Mouse (Mus musculus) c-Kit-positive CD71-positive TER-119-positive erythroid progenitor cells, embryonic 14.5 days (primary cell): ENCODE measurements around the gene Nrxn2.

Experiments
- DNase-seq: peaks from one replicate; pipeline ENCODE4 v3.0.0-alpha.2; 2013; ENCODE audit warnings: low spot score

Nrxn2 gene

DNA sequence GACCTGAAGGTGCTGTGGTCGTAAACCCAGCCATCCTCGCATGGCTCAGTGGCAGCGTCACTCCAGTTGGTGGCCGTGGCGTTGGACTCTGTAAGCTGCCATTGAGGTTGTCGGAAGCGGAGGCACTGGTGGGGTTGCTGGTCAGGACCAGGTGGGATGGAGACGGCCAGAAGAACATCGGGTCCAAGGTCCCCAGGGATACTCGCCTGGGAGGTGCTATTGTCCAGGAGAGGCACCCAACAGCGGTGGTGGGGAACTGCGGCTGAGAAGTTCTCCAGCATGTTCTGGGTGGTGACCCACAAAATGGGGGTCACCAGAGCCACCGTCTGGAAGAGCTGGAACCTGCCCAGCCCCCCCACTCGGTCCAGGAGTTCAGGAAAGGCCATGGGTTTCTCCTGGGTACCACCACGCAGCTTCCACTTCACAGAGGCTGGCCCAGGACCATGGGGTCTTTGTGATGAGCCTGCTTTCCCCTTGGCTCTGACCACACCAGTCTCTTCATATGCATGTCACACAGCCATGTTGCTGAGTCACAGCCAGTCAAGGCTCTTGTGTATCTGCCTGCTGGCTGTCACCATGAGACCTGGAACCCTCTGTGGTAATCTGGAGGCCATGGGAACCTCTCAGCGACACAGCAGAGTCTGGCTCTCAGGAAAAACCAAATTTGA, 124.0 kb downstream of the Nrxn2 start, which contains the start of gene Slc22a12:
Gene Slc22a12, minus strand, starts transcription at position 666 of the 668 bp plus-strand sequence.
- no peak for DNase-seq

DNA sequence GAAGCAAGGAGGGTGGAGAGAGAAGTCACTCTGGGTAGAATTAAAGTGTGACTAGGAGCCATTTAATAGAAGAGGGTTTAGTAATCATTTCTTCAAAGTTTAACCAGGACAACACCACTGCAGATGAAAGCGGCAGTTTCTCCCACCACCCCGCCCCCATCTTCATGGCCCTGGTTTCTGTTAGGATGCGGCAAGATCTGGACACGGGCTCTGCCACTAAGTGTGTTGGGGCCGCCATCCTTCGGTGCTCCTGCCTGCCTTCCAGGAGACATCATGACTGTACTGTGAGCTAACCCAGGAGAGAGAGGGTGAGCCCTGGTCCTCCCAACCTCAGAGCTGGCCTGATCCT, 124.5 kb downstream of the Nrxn2 start:
- no peak for DNase-seq

DNA sequence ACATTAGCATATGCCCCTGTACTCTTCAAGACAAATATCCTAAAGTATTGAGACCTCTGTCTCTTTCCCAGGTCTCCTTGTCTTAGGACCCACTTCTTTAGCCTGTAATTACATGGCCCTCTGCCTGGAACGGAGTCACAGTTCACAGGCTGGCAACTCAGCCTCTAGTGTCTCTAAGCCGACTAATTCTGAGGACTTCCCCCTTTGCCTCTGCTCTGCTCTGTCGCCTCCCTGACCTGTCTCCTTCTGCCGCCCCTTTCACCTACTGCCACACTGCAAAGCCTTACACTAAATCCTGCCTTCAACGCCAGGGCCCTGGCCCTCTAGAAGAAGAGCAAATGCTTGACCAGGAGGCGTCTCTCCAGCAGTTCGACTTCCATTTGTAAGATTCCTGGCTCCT, 125.0 kb downstream of the Nrxn2 start:
- DNase-seq: no peak

DNA sequence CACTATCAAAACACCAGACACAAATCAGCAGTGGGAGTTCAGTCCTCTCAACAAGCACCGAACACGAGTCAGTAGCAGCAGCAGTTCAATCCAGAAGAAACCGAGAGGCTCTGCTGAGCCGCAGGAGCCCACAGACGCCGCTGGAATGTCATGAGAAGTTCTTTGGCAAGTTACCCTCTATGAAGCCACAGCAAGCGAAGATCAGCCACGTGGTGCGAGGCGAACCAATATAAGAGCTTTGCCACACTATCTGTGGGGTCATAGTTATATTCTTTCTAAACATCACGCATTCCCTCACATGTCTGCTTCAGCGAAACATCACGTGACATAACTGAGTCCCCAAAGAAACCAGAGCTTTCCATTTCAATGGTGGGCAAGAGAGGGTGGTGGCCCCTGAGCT, 126.2 kb downstream of the Nrxn2 start:
- DNase-seq: no peak

DNA sequence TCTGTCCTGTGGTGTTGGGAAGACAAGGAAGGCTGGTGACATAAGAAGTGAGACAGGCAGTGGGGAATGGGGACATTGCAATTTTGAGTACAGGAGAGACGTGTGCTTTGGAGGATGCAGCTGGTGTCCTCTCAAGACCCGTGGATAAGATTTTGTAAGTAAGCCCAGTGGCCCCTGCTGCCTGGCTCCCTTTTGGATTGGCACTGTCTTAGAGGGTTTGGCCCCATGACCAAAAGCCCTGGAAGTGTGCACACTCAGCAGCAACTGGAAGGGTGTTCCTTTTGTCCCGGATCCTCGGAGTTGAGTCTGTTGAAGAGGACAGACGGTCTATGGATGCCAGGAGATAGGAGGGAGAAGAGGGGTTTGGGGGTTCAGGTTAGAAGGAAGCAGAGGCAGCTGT, 127.0 kb downstream of the Nrxn2 start:
- DNase-seq: no peak

DNA sequence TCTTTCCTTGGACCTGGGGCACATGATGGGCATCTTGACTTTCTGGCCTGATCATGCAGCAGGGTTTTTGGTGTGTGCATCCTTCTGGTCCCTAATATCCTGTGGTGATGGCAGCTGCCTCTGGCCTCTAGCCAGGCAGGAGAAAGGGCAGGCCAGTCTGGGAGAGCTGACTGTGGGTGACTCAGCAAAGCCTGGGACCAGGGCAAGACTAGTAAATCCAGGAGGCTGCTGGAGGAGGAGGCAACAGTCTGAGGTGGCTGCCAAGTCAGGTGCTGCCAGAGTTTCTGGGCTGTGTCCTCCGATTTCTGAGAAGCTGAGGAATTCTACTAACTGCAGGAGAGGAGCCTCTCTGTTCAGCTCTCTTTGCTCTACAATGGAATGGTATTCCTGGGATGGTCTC, 127.6 kb downstream of the Nrxn2 start:
- DNase-seq: no peak

DNA sequence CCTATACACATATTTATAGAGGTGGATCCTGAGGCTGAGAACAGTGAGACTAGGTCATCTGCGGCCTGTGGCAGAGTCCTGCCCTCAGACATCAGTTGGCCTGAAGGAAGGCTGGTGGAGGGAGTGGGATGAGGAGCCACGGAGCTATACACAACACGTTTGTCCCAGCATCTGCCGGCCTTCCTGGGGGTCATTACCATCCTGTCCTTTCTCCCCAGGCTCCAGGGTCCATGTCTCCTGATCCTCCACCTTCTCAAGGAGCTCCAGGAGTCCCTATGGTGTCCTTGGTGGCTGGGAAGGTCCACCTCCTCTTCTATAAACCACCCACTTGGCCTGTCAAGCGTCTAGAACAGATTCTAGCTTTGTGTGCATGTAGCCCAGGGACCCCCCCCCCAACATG, 129.3 kb downstream of the Nrxn2 start:
- DNase-seq: no peak

DNA sequence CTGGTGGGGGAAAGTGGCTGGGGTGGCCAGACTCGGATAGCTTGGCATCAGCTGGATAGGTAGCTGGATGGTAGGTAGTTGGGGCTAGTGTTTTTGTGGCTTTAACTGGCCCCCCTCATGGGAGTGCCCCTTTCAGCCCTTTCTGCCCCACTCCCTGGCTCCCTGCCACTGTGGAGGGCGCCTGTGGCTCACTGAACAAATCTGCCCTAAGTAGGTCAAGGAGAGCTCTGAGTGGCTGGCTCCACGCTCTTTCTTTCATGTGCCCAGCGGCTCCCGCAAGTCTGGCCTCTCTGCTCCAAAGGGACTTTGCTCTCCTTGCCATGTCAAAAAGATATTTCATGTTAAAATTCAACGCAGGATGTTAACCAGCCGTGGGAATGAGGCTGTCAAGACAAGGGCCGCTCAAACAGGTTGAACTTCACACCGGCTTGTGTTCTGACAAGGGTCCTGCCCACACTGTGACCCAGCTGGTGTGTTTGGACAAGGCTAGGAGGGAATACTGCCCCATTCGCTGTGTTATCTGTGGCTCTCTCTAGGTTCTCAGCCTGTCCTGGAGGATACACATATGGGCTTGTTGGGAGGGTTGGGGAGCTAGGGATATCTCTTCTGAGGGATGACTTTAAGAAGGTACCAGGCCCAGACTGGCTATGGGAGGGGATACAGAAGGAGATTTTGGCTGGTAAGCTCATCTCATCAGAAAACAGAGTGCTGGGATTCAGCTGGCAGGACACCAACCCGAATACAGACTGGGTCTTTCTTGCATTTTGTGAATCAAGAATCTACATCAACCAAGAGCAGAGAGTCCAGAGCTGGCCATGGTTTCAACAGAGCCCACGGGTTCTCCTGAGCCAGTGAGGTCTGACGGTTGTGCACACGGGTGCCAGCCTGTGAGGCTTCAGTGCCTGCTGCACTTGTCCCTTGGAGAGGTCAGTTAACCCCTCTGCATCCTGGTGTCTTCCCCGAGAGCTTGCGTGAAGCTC, 130.2 kb downstream of the Nrxn2 start:
- DNase-seq: no peak

DNA sequence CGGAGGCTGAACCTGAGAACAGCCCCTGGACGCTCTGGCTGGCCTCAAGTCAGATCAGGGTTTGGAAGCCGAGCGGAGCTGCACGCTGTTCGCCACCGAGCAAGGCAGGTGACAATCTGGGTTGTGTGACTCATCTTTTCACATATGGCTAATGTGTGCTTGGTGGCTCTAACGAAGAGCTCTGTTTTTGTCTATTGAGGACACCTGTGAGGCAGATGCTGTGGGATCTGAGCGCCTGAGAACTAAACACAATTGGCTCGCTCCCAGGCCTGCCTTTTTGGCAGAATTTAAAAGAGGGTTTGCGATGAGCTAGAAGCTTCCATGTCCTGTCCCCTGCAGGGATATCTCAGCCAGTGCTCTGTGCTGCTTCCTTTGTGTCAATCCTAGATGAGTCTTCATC, 131.0 kb downstream of the Nrxn2 start:
- DNase-seq: no peak

DNA sequence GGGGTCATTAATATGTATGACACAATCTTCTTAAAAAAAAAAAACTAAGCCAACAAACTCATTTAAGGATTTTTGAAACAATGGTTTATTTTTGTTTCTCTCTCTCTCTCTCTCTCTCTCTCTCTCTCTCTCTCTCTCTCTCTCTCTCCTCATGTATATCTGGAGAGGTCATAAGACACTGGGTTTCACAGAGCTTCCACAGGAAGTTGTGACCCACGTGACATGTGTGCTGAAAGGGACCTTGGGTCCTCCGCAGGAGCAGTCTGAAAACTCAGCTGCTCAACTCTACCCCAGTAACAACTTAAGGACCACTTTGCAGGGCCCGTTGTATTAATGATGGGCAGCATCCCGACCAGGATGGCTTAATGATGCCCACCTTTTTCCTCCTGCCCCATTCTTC, 132.7 kb downstream of the Nrxn2 start:
- DNase-seq: no peak

DNA sequence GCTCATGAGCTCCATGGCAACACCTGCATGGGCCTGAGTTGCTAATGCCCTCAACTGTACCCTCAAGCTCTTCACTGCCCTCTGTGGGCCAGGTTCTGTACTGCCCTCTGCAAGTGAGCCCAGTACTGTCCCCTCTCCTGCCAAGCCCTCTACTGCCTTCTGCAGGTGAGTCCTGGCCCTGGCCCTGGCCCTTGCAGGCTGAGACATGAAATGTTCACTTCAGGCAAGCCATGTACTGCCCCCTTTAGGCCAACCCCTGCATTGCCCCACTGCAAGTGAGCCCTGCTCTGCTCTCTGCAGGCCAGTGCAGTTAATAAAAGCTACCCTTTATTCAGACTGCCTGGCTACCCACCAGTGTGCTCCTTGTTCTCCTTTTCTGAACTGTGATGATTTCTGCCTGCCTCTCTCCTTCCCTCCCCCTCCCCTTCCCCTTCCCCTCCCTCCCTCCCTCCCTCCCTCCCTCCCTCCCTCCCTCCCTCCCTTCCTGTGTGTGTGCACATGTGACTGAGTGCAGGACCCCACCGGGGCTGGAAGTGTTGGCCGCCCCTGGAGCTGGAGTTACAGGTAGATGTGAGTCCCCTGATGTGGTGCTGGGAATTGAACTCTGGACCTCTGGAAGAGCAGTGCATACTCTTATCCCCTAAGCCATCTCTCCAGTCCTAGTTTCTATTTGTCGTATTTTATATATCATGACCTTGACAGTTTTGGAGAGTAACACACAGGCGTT, 133.9 kb downstream of the Nrxn2 start:
- no peak for DNase-seq

DNA sequence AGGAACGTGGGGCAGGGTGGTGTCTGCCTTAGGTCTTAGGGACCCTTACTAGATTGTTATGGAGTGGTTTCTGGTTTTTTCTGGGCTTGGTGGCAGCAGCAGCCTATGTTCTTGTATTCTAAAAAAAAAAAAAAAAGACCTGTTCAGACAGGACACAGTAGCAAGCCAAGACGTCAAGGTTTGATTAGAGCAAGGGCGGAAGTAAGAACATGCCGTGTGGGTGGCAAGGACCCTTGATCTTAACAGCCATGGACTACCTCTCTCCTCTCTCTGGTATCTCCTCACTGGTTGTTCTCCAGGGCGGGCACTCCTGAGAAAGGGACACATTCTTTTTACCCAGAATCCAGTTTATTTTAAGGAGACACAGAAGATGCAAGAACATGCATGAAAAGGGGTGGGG, 134.6 kb downstream of the Nrxn2 start:
- no peak for DNase-seq

DNA sequence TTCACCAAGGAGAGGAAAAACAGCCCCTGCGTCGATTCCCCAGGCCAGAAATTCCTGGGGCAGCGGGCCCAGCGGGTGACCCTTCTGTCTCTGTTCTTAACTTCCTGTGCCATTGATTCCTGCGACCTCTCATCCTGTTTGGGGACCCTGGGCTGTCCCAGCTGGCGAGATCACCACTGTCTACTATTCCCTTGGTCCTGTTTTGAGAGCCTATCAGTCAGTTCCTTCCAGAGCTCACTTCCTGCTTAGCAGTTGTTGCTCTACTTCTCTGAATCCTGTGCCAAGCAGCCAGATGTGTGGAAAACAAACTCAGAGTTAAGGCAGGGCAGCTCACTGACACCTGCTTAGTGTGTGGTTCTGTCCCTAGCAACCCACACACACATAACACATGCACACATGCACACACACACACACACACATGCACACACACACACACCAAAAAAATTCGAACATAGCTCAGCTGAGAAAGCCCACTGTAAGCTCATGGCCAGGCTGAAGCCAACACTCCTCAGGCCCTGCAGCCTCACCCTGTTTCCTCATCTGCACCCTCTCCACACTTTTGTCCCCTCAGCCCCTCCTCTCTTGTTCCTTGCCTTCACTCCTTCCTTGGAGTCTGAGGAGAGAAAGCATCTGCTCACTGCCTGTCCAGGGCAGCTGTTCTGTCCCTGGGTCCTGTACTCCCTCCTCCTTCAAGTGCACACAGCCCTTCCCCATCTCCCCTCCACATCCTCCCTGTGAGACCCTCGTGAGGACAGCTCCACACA, 135.5 kb downstream of the Nrxn2 start:
- no peak for DNase-seq

DNA sequence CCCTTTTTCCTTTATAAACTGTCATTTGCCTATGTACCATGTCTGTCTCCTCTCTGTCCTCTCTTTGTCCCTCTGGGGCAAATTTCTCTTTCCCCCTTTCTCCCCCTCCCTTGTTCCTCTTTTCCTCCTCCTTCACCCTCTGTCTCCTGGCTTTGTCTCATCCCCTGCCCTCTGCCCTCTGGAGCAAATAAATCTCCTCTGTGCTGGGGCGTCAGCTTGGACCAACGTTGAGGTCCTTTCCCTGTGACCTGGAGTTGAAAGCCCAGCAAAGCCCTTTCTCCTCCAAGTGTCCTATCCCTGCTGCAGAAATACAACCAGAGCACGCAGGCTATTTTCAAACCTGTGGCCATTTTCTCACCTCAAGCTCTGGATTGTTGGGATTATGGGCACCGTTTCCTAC, 141.0 kb downstream of the Nrxn2 start:
- DNase-seq: no peak

DNA sequence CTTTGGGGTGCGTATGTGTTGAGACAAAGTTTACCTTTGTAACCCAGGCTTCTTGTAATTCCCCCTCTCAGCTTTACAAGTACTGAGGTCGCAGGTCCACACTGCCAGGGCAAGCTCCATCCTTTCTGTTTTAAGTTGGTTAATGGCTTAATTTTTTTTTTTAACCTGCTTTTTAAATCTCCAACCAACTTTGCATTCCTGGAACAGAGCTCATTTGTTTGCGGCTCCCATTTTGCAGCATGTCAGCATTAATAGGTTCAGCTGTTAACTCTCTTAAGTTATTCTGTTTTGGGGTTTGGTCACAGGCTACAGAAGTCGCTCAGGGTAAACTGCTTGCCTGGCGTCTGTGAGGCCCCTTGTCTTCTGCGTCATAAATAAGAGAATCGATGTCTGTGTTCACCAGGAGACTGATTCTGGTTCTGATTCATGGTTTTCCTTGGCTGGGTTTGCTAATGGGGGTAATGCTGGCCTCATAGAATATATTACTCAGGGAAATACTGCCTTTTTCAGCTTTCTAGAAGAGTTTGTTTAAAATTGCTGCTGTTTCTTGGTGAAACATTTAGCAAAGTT, 141.8 kb downstream of the Nrxn2 start:
- no peak for DNase-seq

DNA sequence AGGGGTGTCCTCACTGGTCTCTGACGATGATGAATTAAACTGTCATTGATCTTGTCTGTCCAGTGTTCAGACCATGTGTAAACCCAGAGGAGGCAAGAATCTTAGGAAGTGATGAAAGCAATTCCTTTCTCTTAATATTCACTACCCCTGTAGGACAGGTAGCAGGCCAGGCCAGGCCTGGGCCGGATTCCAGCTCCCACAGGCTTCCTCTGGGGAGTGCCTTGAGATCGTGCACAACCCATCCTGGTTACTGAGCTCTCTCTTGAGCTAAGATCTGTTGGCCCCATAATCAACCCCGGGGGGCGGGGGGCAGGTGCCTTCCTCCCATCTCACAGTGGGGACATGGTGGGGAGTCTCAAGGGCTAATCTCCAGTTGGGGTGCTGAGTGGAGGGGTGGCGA, 146.6 kb downstream of the Nrxn2 start:
- no peak for DNase-seq

DNA sequence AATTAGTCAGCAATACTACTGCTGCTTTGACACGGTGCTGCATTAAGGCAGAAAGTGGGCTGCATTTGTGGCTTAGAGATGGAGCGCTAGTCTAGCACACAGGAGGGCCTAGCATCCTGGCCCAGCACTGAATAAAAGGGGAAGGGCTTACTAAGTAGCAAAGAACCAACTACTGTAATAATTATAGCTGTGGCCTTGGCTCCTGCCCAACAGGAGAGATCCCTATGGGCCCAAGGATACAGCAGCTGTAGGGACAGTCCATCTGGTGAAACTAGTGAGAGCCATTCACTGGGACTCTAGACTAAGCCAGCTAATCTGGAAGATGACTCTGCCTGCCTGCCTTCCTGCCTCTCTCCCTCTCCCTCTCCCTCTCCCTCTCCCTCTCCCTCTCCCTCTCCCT, 147.9 kb downstream of the Nrxn2 start:
- no peak for DNase-seq

DNA sequence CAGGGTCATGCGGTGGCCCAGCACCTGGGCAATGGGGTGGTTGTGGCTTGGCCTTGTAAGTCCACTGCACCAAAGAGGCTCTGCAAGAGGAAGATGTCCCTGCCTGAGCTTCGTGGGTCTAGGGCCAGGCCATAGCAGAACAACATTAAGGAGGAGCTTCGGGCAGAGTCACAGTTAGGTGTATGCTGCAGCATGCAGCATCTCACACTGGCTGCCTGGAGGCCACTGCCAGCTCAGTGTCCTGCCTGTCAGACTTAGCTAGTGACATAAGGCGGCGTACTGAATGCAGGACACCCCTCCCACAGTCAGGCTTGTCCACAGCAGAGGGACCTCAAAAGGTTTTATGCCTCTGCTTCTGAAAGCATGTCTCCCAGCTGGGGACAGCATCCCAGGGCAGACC, 150.5 kb downstream of the Nrxn2 start:
- DNase-seq: no peak

DNA sequence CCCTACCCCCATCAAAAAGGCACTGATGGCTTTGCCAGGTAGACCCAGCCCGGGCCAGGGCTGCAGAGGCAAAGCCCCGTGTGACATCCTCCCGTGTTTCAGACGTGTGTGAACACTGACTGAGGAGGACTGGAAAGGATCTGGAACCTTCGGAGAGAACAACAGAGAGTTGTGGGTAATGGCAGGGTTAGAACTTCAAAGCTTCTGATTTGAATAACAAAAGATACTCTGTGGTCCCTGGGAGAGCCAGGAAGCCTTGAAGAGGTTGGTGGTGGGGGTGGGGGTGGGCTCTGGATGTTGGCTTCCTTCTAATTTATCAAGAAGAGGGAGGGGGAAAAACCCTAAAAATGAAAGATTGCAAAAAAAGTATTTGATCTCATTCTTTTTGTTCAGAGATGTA, 151.0 kb downstream of the Nrxn2 start:
- no peak for DNase-seq

DNA sequence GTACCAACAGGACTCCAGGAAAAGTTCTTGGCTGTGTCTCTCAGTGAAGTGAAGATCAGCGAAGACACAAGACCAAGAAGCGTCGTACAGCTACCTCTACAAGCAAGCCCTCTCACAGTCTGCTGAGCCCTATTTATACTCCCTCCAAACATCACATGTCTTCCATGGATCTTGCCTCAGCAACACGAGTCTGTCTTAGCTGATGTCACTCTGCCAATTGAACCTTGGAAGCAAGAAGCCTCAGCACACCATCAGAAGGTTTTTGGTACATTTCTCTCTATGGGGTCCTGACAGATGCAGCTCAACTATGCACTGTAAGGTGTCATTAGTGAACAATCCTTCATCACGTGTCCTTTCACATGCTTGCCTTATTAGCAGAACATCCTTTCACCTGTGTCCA, 152.9 kb downstream of the Nrxn2 start:
- DNase-seq: no peak

DNA sequence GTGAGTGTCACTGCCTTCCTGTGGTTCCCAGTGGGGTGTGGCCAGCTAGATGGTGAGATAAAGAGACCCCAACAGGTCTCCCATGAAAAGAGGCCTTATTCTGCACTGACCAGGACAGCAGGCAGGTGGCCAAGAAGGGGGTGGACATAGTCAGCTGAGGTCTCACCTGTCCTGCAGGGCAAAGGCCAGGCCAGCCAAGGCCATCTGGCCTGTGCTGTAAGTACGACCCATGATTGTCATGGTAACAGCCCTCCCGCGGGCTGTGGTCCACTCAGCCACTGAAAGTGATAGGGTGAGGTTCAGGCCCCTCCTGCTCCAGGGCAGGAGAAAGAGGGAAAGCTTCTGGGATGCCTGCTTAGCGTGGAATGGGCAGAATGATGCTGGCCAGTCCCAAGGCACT, 153.5 kb downstream of the Nrxn2 start:
- no peak for DNase-seq
